Mouse (Mus musculus): Measurements from ENCODE around the gene Zfp593. TPM values are rescaled to one million over a fixed set of nuclear protein-coding genes. Genes with fewer than 3 reads are reported as not detected.

The Zfp593 gene
- 12.8 TPM for polyA plus RNA-seq (2017; shearing (Covaris generic))

DNA sequence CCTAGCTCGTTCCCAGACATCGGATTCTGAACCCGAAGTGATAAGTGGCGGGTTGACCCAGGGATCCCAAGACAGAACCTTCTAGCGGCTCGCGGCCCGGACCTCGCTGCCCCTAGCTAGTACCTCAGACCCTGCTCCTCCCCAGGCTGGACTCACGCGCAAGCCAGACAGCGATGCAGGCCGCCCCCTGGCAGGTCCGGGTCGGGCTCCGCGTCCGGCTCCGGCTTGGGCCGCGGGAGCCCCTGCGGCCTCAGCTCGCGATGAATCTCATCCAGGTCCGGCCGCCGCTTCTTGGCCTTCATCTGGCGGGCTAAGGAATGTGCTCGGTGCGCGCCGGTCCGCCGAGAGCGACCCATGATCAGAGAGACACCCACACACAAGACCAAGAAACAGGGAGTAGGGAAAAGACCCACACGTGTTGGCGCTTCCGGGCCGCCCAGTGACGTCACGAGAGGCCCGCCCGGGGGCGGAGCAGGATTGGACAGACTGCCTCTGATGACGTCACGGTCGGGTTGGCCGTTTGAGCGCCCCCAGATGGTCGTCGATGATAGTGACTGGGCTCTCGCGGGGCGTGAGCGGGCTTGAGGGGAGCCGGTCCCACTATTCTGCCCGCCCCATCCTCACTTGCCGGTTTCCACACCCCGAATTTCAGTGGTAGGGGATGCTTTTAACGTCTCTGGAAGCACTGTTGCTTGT, at the start of gene Zfp593:
Gene Zfp593 (minus strand): TSS at position 445 of the 696 bp plus-strand sequence.

GRCm38 (mm10) chr4:134287575-134288025, 42.2 kb upstream of the Zfp593 start, which contains the start of gene Pdik1l:
Gene Pdik1l (minus strand): TSS chr4:134287895.

DNA sequence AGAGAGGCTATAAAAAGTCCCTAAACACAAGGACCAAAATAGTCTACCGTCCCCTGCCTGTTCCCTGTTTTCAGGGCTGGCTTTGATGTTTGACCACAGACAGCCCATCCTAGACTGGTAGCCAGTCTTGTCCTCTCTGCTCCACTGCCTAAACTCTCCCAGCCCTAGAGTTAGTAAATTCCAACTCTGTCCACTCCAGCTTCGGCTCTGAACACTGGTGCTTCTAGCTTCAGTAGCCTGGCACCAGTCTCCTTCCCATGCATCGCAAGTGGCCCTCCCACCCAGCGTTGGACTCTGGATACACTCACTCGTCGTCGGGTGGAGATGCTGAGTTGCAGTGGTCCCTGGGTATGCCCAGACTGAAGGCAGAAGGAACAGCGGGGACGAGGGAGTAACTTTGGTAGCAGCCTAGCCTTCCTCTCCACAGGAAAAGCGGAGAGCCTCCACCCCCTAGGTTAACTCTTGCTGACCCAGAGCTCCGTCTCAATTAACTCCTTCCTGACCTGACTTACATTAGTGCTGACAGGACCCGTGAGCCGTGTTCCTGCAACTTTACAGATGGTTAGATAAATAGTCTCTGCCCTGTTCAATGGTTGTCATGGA, 8.4 kb upstream of the Zfp593 start, which contains the start of gene Grrp1:
Gene Grrp1 (minus strand): TSS at position 385 of the 603 bp plus-strand sequence.

DNA sequence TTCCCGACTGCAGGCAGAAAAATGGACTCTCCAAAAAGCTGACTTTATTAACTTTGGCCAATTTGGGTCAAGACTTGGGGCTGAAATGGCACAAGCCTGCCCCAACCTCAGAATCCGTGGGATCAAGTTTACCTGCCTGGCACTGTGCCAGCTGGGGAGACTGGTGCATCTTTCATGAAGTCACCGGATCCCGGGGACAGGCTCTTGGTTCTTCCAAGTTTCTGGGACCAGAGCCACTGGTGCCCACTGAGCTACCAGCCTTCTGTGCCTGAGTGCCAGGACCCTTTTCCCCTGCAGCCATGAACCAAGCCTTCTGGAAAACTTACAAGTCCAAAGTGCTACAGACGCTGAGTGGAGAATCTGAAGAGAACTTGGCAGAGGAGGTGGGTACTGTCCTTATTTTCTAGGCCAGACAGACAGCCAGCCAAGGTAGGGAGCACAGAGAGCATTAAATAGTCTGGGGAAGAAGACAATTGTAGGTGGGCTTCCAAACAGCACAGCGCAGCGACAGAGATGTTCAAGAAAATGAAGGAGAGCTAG, 1.4 kb upstream of the Zfp593 start, which contains the start of gene Gm30191:
Gene Gm30191 (plus strand): TSS at position 217 of the 540 bp plus-strand sequence.

GRCm38 (mm10) chr4:134243516-134244250, 1.7 kb downstream of the Zfp593 start, which contains the start of gene E130218I03Rik:
Gene E130218I03Rik (plus strand): TSS chr4:134243662.

GRCm38 (mm10) chr4:134238279-134238651, 7.1 kb downstream of the Zfp593 start, which contains the start of gene Cnksr1:
Gene Cnksr1 (minus strand): TSS chr4:134238399.

GRCm38 (mm10) chr4:134227194-134227593, 18.2 kb downstream of the Zfp593 start, which contains the start of gene Catsper4:
Gene Catsper4 (minus strand): TSS chr4:134227383.

GRCm38 (mm10) chr4:134202904-134203303, 42.5 kb downstream of the Zfp593 start, which contains the start of gene Gm7534:
Gene Gm7534 (minus strand): TSS chr4:134203004.

Other genes with a start within 250 kb of the Zfp593 start
- 37.9 TPM for gene Dhdds, start 244.7 kb downstream of the Zfp593 start, polyA plus RNA-seq (2017; shearing (Covaris generic))
- not detected for gene Lin28a, start 226.8 kb downstream of the Zfp593 start, polyA plus RNA-seq (2017; shearing (Covaris generic))
- gene Zfp683, start 191.8 kb downstream of the Zfp593 start, polyA plus RNA-seq (2017; shearing (Covaris generic)) = 2.1 TPM
- 18.0 TPM for gene Crybg2, start 184.8 kb downstream of the Zfp593 start, polyA plus RNA-seq (2017; shearing (Covaris generic))
- 3,141 TPM for gene Cd52, start 150.5 kb downstream of the Zfp593 start, polyA plus RNA-seq (2017; shearing (Covaris generic))
- 57.8 TPM for gene Ubxn11, start 143.0 kb downstream of the Zfp593 start, polyA plus RNA-seq (2017; shearing (Covaris generic))
- 1,589 TPM for gene Sh3bgrl3, start 116.8 kb downstream of the Zfp593 start, polyA plus RNA-seq (2017; shearing (Covaris generic))
- 73.8 TPM for gene Cep85, start 58.5 kb downstream of the Zfp593 start, polyA plus RNA-seq (2017; shearing (Covaris generic))
- not detected for gene Gm7534, start 42.6 kb downstream of the Zfp593 start, polyA plus RNA-seq (2017; shearing (Covaris generic))
- not detected for gene Catsper4, start 18.2 kb downstream of the Zfp593 start, polyA plus RNA-seq (2017; shearing (Covaris generic))
- not detected for gene Cnksr1, start 7.2 kb downstream of the Zfp593 start, polyA plus RNA-seq (2017; shearing (Covaris generic))
- 4.7 TPM for gene E130218I03Rik, start 1.9 kb downstream of the Zfp593 start, polyA plus RNA-seq (2017; shearing (Covaris generic))
- not detected for gene Gm30191, start 1.3 kb upstream of the Zfp593 start, polyA plus RNA-seq (2017; shearing (Covaris generic))
- not detected for gene Grrp1, start 8.5 kb upstream of the Zfp593 start, polyA plus RNA-seq (2017; shearing (Covaris generic))
- 22.7 TPM for gene Pdik1l, start 42.3 kb upstream of the Zfp593 start, polyA plus RNA-seq (2017; shearing (Covaris generic))
- gene Trim63, start 69.5 kb upstream of the Zfp593 start, polyA plus RNA-seq (2017; shearing (Covaris generic)) = not detected
- gene Slc30a2, start 97.6 kb upstream of the Zfp593 start, polyA plus RNA-seq (2017; shearing (Covaris generic)) = 0.52 TPM
- gene Extl1, start 138.3 kb upstream of the Zfp593 start, polyA plus RNA-seq (2017; shearing (Covaris generic)) = 0.73 TPM
- 1.4 TPM for gene Pafah2, start 150.7 kb upstream of the Zfp593 start, polyA plus RNA-seq (2017; shearing (Covaris generic))
- 77.2 TPM for gene Stmn1, start 222.7 kb upstream of the Zfp593 start, polyA plus RNA-seq (2017; shearing (Covaris generic))

Measured in CD4-positive, CD25-positive, alpha-beta regulatory T cell, adult 9 weeks (primary cell).